Mouse (Mus musculus): ENCODE results near the gene Ank2. TPM values are rescaled to one million over a fixed set of nuclear protein-coding genes. Genes with fewer than 3 reads are reported as not detected.
"Not testable (repeated sequence)": the region's sequence is repeated elsewhere in the genome, so short reads cannot be mapped to it uniquely, and the experiment has no call there.

Ank2 gene
- total and polyA plus RNA-seq, 2 experiments from 2014 or later = 195 to 497 TPM

GRCm38 (mm10) chr3:127321645-127322044 is 177.5 kb downstream of the Ank2 start:
- no peaks in the 10 kb centered on the region for H3K27me3 ChIP-seq (ENCODE audit: insufficient read depth, low read length)
- ATAC-seq (no peak), DNase-seq (ENCODE audit: low spot score) (no peak)
- no peak overlapping the region for H3K4me3 ChIP-seq (ENCODE audit: low read length)
- H3K27ac ChIP-seq = no peak overlapping the region
- 82% methylated on average over 5 of the region's 5 CpGs for WGBS
- no peak overlapping the region for H3K9ac ChIP-seq (replicated peaks; ENCODE audit: low read length)
- H3K9me3 ChIP-seq (ENCODE audit: low read length) = no peaks in the 10 kb centered on the region
- no peak overlapping the region for H3K4me2 ChIP-seq (ENCODE audit: low read depth, low read length)
- TF ChIP-seq CTCF (IDR thresholded peaks at IDR 0.05; ENCODE audit: low read depth) = no peak
- no peaks in the 10 kb centered on the region for H3K4me1 ChIP-seq (ENCODE audit: insufficient read depth, low read length)
- H3K36me3 ChIP-seq (ENCODE audit: insufficient read depth, low read length) = no peaks in the 10 kb centered on the region

- 91% methylated on average over 5 of the region's 5 CpGs for WGBS
- H3K4me2 ChIP-seq (ENCODE audit: low read depth, low read length); H3K27ac ChIP-seq; H3K36me3 ChIP-seq (ENCODE audit: insufficient read depth, low read length); H3K27me3 ChIP-seq (ENCODE audit: insufficient read depth, low read length); H3K4me1 ChIP-seq (ENCODE audit: insufficient read depth, low read length); DNase-seq (ENCODE audit: low spot score); ATAC-seq; H3K9ac ChIP-seq (replicated peaks; ENCODE audit: low read length); H3K9me3 ChIP-seq (ENCODE audit: low read length); H3K4me3 ChIP-seq (ENCODE audit: low read length): not testable (repeated sequence)
Measured at GRCm38 (mm10) chr3:127321031-127321430, 178.1 kb downstream of the Ank2 start.

- TF ChIP-seq CTCF (IDR thresholded peaks at IDR 0.05; ENCODE audit: low read depth) = no peak
- Histone ChIP-seq H3K4me1 (ENCODE audit: insufficient read depth, low read length) (no peaks in the 10 kb centered on the region), H3K9ac (replicated peaks; ENCODE audit: low read length) (no peak overlapping the region), H3K36me3 (ENCODE audit: insufficient read depth, low read length) (no peaks in the 10 kb centered on the region), H3K9me3 (ENCODE audit: low read length) (no peaks in the 10 kb centered on the region), H3K27ac (no peak overlapping the region), H3K4me2 (ENCODE audit: low read depth, low read length) (no peak overlapping the region), H3K27me3 (ENCODE audit: insufficient read depth, low read length) (no peaks in the 10 kb centered on the region), H3K4me3 (ENCODE audit: low read length) (no peak overlapping the region)
- WGBS = 86% methylated on average over 8 of the region's 8 CpGs
- DNase-seq (ENCODE audit: low spot score) (no peak), ATAC-seq (no peak)
Measured at GRCm38 (mm10) chr3:127320311-127320710, 178.8 kb downstream of the Ank2 start.

- Histone ChIP-seq H3K4me2 (ENCODE audit: low read depth, low read length) (no peak overlapping the region), H3K9me3 (ENCODE audit: low read length) (no peaks in the 10 kb centered on the region), H3K27ac (no peak overlapping the region), H3K36me3 (ENCODE audit: insufficient read depth, low read length) (no peaks in the 10 kb centered on the region), H3K4me3 (ENCODE audit: low read length) (no peak overlapping the region), H3K27me3 (ENCODE audit: insufficient read depth, low read length) (no peaks in the 10 kb centered on the region), H3K9ac (replicated peaks; ENCODE audit: low read length) (no peak overlapping the region), H3K4me1 (ENCODE audit: insufficient read depth, low read length) (no peaks in the 10 kb centered on the region)
- ATAC-seq (no peak), DNase-seq (ENCODE audit: low spot score) (no peak)
- no peak for TF ChIP-seq CTCF (IDR thresholded peaks at IDR 0.05; ENCODE audit: low read depth)
- 71% methylated on average over 6 of the region's 6 CpGs for WGBS
Measured at GRCm38 (mm10) chr3:127317641-127318040, 181.5 kb downstream of the Ank2 start.

GRCm38 (mm10) chr3:127316717-127317116 is 182.4 kb downstream of the Ank2 start:
- H3K9ac ChIP-seq (replicated peaks; ENCODE audit: low read length) = no peak overlapping the region
- no peak for DNase-seq (ENCODE audit: low spot score)
- no peak for TF ChIP-seq CTCF (IDR thresholded peaks at IDR 0.05; ENCODE audit: low read depth)
- H3K9me3 ChIP-seq (ENCODE audit: low read length) = no peaks in the 10 kb centered on the region
- H3K36me3 ChIP-seq (ENCODE audit: insufficient read depth, low read length) = no peaks in the 10 kb centered on the region
- WGBS = 96% methylated on average over 2 of the region's 2 CpGs
- H3K4me2 ChIP-seq (ENCODE audit: low read depth, low read length) = no peak overlapping the region
- H3K4me3 ChIP-seq (ENCODE audit: low read length) = no peak overlapping the region
- H3K27ac ChIP-seq = no peak overlapping the region
- ATAC-seq = no peak
- H3K27me3 ChIP-seq (ENCODE audit: insufficient read depth, low read length) = no peaks in the 10 kb centered on the region
- no peaks in the 10 kb centered on the region for H3K4me1 ChIP-seq (ENCODE audit: insufficient read depth, low read length)

- Histone ChIP-seq H3K27ac (no peak overlapping the region), H3K4me2 (ENCODE audit: low read depth, low read length) (no peak overlapping the region), H3K36me3 (ENCODE audit: insufficient read depth, low read length) (no peaks in the 10 kb centered on the region), H3K4me1 (ENCODE audit: insufficient read depth, low read length) (no peaks in the 10 kb centered on the region), H3K9ac (replicated peaks; ENCODE audit: low read length) (no peak overlapping the region), H3K9me3 (ENCODE audit: low read length) (no peaks in the 10 kb centered on the region), H3K4me3 (ENCODE audit: low read length) (no peak overlapping the region), H3K27me3 (ENCODE audit: insufficient read depth, low read length) (no peaks in the 10 kb centered on the region)
- DNase-seq (ENCODE audit: low spot score) = no peak
- no peak for TF ChIP-seq CTCF (IDR thresholded peaks at IDR 0.05; ENCODE audit: low read depth)
- 52% methylated on average over 6 of the region's 6 CpGs for WGBS
- no peak for ATAC-seq
Measured at GRCm38 (mm10) chr3:127311521-127311920, 187.6 kb downstream of the Ank2 start.

- no peaks in the 10 kb centered on the region for H3K36me3 ChIP-seq (ENCODE audit: insufficient read depth, low read length)
- H3K27me3 ChIP-seq (ENCODE audit: insufficient read depth, low read length) = no peaks in the 10 kb centered on the region
- H3K4me2 ChIP-seq (ENCODE audit: low read depth, low read length) = no peak overlapping the region
- no peak overlapping the region for H3K4me3 ChIP-seq (ENCODE audit: low read length)
- H3K9ac ChIP-seq (replicated peaks; ENCODE audit: low read length) = no peak overlapping the region
- 88% methylated on average over 3 of the region's 3 CpGs for WGBS
- no peaks in the 10 kb centered on the region for H3K4me1 ChIP-seq (ENCODE audit: insufficient read depth, low read length)
- peak; percentile 53 for DNase-seq (ENCODE audit: low spot score)
- TF ChIP-seq CTCF (IDR thresholded peaks at IDR 0.05; ENCODE audit: low read depth) = peak; percentile 39
- H3K9me3 ChIP-seq (ENCODE audit: low read length) = no peaks in the 10 kb centered on the region
- H3K27ac ChIP-seq = no peak overlapping the region
- ATAC-seq = no peak
Measured at GRCm38 (mm10) chr3:127310079-127310478, 189.1 kb downstream of the Ank2 start.
